Mouse (Mus musculus): ENCODE data around the gene Gm49355. TPM values are rescaled to one million over a fixed set of nuclear protein-coding genes. Genes with fewer than 3 reads are reported as not detected.

Gm49355 gene
- total RNA-seq, 2 experiments from 2014 or later = not detected

DNA sequence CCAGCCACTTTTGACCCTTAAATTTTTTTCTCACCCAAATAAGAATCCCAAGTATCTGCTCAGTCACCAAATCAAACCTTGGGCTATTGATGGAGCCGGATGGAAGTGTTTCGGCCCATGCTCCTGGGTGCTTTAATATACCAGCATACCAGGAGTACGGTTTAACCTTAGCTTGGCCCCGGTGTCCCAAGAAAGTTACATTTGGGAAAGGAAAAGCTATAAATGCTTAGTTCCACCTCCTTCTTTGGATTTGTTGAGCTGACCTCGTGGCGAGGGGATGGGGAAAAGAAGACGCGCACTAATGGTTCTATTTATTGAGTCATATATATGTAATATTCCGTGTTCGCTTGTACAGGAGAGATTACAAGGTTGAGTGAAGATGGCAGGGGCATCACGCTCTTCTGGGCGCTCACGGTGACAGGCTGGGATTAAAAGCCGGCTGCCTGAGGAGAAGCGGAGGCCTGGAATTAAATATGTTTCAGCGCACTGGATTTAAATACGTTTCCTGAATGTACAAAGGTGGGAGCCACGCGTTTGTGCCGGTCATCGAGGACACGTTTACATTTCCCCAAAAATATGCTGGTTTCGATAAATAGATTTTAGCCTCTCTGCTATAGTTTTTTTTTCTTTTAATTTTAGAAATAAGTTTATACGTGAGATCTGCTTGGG is 58.1 kb downstream of the Gm49355 start:
- no peak for ATAC-seq (replicated peaks; ENCODE audit: low FRiP score, low TSS enrichment, poor library complexity, severe bottlenecking)

DNA sequence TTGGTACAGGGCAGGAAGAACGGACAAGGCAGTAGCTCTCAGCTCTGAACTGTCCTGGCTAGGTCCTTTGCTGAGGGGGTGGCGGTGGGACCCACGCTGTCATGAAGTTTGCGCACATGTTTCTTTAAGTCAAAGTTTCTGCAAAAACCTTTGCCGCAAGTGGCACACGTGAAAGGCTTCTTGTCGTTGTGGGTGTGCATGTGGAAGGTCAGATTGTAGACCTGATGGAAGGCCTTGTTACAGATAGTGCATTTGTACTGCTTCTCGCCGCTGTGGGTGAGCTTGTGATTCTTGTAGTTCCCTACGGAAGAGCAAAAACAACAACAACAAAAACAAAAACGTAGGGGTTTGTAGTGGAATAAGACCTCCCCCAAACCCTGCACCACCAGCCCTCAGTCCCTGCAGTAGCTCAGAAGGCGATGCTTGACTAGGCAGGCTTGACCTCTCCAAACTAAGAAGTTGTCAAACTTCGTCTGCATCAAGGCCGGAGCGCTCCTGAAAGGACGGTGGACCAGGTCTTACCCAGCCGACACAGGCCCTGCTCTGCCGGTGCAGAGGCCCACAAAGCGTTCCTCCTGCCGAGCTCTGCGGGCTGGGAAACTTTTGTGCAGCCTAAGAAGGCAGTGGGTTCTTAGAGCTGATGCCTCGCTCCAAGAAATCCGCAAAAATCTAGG is 58.8 kb downstream of the Gm49355 start:
- ATAC-seq (replicated peaks; ENCODE audit: low FRiP score, low TSS enrichment, poor library complexity, severe bottlenecking) = no peak

- no peak for ATAC-seq (replicated peaks; ENCODE audit: low FRiP score, low TSS enrichment, poor library complexity, severe bottlenecking)
Measured at GRCm38 (mm10) chr14:12343451-12343941, 59.7 kb downstream of the Gm49355 start.

GRCm38 (mm10) chr14:12344061-12344745 is 60.4 kb downstream of the Gm49355 start:
- no peak for ATAC-seq (replicated peaks; ENCODE audit: low FRiP score, low TSS enrichment, poor library complexity, severe bottlenecking)

GRCm38 (mm10) chr14:12344746-12345240 is 61.0 kb downstream of the Gm49355 start:
- ATAC-seq (replicated peaks; ENCODE audit: low FRiP score, low TSS enrichment, poor library complexity, severe bottlenecking) = no peak

DNA sequence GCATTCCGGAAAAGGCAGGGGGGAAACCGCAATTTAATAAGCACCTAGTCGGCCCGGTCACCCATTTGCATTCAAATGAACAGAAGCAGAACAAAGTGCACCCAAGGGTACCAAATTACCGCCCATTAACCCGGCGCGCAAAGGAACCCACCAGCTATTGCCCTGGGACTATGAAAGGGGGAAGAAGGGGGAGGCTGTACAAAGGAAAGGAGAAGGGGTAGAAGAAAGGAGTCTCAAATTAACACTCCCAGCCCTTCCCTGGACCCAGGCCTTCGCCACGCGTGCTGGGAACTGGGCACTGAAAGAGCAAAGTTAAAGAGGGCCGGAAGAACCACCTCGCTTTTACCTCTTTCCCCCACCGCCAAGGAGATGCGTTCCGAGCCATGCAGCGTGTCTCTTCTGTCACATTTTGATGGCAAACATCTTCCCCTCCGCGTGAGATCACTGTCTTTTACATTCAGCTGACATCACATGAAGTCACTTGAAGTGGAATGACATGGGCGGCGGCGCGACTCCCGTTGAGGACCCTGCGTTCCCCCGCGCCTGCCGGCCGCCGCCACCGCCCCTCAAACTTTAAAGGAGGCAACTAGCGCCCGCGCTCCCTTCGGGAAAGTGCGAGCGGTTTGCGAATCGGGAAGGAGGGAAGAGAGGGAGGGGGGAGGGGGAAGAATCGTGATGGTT is 61.6 kb downstream of the Gm49355 start:
- no peak for ATAC-seq (replicated peaks; ENCODE audit: low FRiP score, low TSS enrichment, poor library complexity, severe bottlenecking)

- ATAC-seq (replicated peaks; ENCODE audit: low FRiP score, low TSS enrichment, poor library complexity, severe bottlenecking) = no peak
Measured at GRCm38 (mm10) chr14:12346011-12346864, 62.5 kb downstream of the Gm49355 start.

DNA sequence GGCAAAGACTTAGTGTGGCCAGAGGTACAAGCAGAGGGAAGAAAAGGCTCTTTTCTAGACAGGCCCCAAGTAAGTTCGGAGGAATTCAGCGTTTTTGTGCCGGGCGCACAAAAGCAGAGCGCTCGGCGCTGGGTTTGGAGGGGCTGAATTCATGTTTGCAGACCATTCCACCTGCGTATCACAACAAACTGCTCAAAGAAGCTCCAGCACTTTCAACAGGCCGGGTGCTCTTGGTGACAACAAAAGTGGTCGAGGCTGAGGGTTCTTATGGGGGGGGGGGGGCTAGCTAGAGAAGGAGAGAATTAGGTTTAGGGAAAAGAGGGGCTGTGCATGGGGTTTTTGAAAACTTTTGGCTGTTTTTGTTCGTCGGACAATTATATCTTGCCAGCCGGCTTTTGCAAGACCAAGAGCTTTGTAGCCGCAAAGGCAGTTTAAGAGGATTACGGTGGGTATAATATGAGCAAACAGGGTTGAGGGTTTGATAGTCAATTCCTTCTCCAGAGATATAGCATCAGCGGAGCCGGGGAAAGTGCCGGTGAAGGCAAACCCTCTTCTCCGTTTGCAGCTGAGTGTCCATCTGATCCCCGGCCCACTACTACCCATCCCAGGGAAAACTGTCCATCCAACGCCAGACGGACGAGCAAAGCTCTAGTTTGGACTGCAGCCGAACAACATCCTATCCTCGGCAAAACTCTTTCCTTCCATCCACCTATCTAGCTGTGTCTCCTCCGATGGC is 63.3 kb downstream of the Gm49355 start:
- ATAC-seq (replicated peaks; ENCODE audit: low FRiP score, low TSS enrichment, poor library complexity, severe bottlenecking) = no peak

DNA sequence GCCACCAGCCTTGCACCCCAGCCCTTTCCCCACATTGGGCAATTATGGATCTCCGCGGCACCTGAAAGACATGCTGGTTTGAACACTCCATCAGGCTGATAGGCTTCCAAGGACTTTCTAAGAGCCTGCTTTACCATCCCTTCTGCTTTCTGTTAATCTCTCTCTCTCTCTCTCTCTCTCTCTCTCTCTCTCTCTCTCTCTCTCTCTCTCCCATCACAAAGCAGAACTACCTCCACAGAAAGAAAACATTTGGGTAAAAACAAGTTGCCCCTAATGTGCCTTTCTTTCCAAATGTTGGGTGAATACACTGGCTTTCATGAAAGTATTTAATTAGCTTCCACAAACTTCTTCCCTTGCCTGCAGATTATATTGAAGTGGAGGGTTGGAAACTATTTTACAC is 64.3 kb downstream of the Gm49355 start, which contains the start of gene Fezf2:
TSS of gene Fezf2 (minus strand) at position 101 of the 400 bp plus-strand sequence.
- ATAC-seq (replicated peaks; ENCODE audit: low FRiP score, low TSS enrichment, poor library complexity, severe bottlenecking) = no peak

DNA sequence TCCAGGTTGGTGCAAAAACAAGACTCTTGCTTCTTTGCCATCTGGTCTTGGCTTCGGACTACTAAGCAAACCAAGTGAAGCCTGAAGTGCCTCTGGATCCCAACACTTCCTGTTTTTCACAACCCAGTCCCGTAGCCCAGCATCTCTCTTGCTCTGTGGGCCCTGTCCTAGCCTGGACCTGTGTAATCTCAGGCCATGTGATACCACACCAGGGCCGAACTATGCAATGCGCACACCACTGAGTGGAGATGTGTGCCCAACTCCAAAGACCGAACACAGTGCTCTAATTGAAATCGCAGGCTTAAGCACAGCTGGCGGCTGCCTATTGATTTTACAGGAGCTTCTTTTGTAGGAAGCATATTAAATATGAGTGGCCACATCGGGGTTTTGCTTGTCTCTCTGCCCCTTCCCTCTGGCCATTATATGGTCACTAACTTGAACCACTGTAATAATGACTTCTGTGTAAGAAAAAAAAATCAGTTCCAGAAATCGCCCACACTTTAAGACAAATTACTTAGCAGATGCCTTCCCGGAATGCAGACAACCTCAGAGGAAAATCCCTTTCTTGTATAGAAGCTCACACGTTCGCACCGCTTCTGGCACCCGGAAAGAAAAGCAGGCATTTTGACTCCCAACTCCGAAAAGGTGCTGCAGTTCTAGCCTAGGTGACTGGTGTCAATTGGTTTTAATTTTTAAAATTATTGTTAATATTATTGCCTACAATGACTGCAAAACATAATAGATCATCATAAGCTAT is 65.7 kb downstream of the Gm49355 start:
- ATAC-seq (replicated peaks; ENCODE audit: low FRiP score, low TSS enrichment, poor library complexity, severe bottlenecking) = no peak

DNA sequence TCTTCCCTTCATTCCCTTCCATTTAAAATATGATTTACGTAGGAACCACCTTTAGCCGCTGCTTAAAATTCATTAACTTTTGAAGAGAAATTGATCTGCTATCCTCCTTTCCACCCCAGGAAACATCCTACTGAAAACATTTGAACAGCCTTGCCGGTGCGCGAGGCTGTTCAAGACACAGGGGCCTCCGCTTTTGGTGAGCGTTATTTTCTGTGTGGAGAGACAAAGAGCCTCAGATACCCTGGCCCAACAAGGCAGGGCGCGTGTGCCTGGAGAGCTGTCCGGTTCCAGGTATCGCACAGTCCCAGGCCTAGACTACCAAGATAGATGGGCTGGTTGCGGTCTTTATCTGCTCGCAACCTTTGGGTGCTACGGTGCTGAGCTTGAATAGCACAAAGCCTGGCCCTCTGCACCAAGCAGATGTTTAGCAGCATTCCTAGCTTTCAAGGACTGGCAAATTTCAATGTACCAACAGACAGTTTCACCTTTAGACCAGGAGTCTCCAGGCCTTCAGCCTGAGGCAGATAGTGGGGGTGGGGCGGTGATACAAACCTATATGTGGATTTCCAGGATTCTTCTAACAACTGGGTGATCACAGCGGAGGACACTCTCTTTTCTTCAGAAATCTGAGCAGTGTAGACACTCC is 66.6 kb downstream of the Gm49355 start:
- ATAC-seq (replicated peaks; ENCODE audit: low FRiP score, low TSS enrichment, poor library complexity, severe bottlenecking) = no peak

Other genes starting within 250 kb of the Gm49355 start
- gene 3830406C13Rik, start 197 bp downstream of the Gm49355 start, total RNA-seq (2014; fragmentation: Nextera tagmentation) = 32.7 and 38.7 TPM in 2 replicates
- gene 3830406C13Rik, start 197 bp downstream of the Gm49355 start, total RNA-seq (2017) = 26.8 and 43.5 TPM in 2 replicates
- not detected in 2 replicates for gene Fezf2, start 64.2 kb downstream of the Gm49355 start, total RNA-seq (2014; fragmentation: Nextera tagmentation)
- not detected in 2 replicates for gene Fezf2, start 64.2 kb downstream of the Gm49355 start, total RNA-seq (2017)

Measured in megakaryocyte-erythroid progenitor cell, adult 5-6 weeks (primary cell).